Mouse (Mus musculus): ENCODE data around the gene Oscp1. TPM values are rescaled to one million over a fixed set of nuclear protein-coding genes. Genes with fewer than 3 reads are reported as not detected.

Oscp1 gene
- polyA plus RNA-seq, 1 experiment = 11.1 TPM

GRCm38 (mm10) chr4:126115411-126115810, 57.0 kb downstream of the Oscp1 start:
- no peak overlapping the region for H3K4me3 ChIP-seq (ENCODE audit: insufficient read depth, poor library complexity, severe bottlenecking)
- H3K79me2 ChIP-seq (ENCODE audit: control insufficient read depth, insufficient read depth) = peaks cover 92% of the 10 kb centered on the region
- TF ChIP-seq USF1 (IDR thresholded peaks at IDR 0.05; ENCODE audit: low read depth) = no peak
- TF ChIP-seq FOSL1 (IDR thresholded peaks at IDR 0.05; ENCODE audit: insufficient read depth, low read length, poor library complexity, severe bottlenecking) = no peak
- no peak for TF ChIP-seq CTCF (IDR thresholded peaks at IDR 0.05; ENCODE audit: control insufficient read depth, insufficient read depth, insufficient read length)
- H3K79me3 ChIP-seq (ENCODE audit: low read depth) = peaks cover 41% of the 10 kb centered on the region
- H3K27me3 ChIP-seq (ENCODE audit: control insufficient read depth, insufficient read depth, insufficient read length) = no peaks in the 10 kb centered on the region
- no peak overlapping the region for H3ac ChIP-seq (ENCODE audit: control insufficient read depth, insufficient read length, low read depth)
- H3K36me3 ChIP-seq (ENCODE audit: control insufficient read depth, insufficient read depth) = peaks cover 15% of the 10 kb centered on the region

DNA sequence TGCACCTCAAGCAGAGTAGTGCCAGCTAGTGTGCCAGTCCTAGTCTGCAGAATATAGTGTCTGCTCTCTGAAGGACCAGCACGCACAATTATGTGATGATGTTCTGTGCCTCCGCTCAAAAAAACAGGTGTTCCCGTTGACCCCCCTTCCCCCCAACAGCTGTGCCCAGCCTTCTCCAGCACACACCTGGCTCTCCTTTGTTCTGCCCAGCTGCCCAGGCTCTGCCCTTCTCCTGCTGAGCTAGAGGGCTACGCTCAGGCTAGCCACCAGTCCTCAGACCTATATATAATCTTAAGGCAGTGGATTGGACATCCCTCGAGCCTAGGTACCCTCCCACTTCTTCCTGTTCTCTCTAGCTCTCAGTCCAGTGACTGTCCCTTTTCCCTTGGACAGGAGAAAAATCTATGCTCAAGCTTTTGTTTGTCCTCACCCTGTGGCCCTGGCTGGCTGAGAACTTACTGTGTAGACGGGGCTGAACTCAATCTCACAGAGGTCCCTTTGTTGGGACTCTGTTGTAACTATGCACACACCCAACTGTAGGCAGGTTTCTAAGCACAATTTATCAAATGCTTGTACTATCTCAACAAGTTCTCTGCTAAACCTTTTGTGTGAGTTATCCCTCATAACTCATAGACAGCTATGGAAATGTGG, 57.6 kb downstream of the Oscp1 start:
- Histone ChIP-seq H3K79me3 (ENCODE audit: low read depth) (peaks cover 46% of the 10 kb centered on the region), H3K79me2 (ENCODE audit: control insufficient read depth, insufficient read depth) (peaks cover 98% of the 10 kb centered on the region), H3K4me3 (ENCODE audit: insufficient read depth, poor library complexity, severe bottlenecking) (no peak overlapping the region), H3K36me3 (ENCODE audit: control insufficient read depth, insufficient read depth) (peaks cover 19% of the 10 kb centered on the region), H3K27me3 (ENCODE audit: control insufficient read depth, insufficient read depth, insufficient read length) (no peaks in the 10 kb centered on the region), H3ac (ENCODE audit: control insufficient read depth, insufficient read length, low read depth) (no peak overlapping the region)
- TF ChIP-seq CEBPB (IDR thresholded peaks at IDR 0.05; ENCODE audit: low read depth) (no peak), MAX (IDR thresholded peaks at IDR 0.05) (no peak), FOSL1 (IDR thresholded peaks at IDR 0.05; ENCODE audit: insufficient read depth, low read length, poor library complexity, severe bottlenecking) (no peak), MYOG (IDR thresholded peaks at IDR 0.05; ENCODE audit: control insufficient read depth, extremely low read depth, insufficient read length) (no peak), USF1 (IDR thresholded peaks at IDR 0.05; ENCODE audit: low read depth) (no peak), CTCF (IDR thresholded peaks at IDR 0.05; ENCODE audit: control insufficient read depth, insufficient read depth, insufficient read length) (no peak), MYOD1 (IDR thresholded peaks at IDR 0.05; ENCODE audit: control insufficient read depth, insufficient read length, low read depth) (no peak)

DNA sequence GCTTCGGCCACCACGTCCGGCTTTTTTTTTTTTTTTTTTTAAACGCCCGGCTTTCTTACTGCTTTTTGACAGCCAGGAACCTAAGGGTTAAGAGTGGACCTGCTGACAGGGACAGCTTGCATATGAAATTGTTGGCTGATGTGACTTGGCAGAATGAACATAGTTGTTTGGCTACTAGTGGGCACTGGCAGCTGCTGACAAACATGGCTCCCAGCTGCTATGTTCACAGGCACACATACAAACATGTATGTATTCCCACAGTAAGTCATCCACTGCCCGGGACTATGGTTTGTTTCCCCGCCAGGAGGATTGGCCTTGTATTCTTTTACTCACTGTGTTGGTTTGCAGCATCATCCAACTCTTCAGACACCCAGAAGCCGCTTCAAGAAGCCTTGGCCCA, 58.8 kb downstream of the Oscp1 start:
- peaks cover 41% of the 10 kb centered on the region for H3K79me3 ChIP-seq (ENCODE audit: low read depth)
- H3K36me3 ChIP-seq (ENCODE audit: control insufficient read depth, insufficient read depth) = peaks cover 19% of the 10 kb centered on the region
- no peak for TF ChIP-seq USF1 (IDR thresholded peaks at IDR 0.05; ENCODE audit: low read depth)
- no peak for TF ChIP-seq MYOG (IDR thresholded peaks at IDR 0.05; ENCODE audit: control insufficient read depth, extremely low read depth, insufficient read length)
- no peak for TF ChIP-seq CTCF (IDR thresholded peaks at IDR 0.05; ENCODE audit: control insufficient read depth, insufficient read depth, insufficient read length)
- no peak for TF ChIP-seq MYOD1 (IDR thresholded peaks at IDR 0.05; ENCODE audit: control insufficient read depth, insufficient read length, low read depth)
- TF ChIP-seq CEBPB (IDR thresholded peaks at IDR 0.05; ENCODE audit: low read depth) = no peak
- TF ChIP-seq FOSL1 (IDR thresholded peaks at IDR 0.05; ENCODE audit: insufficient read depth, low read length, poor library complexity, severe bottlenecking) = no peak
- no peak for TF ChIP-seq MAX (IDR thresholded peaks at IDR 0.05)
- H3ac ChIP-seq (ENCODE audit: control insufficient read depth, insufficient read length, low read depth) = no peak overlapping the region
- H3K4me3 ChIP-seq (ENCODE audit: insufficient read depth, poor library complexity, severe bottlenecking) = no peak overlapping the region
- no peaks in the 10 kb centered on the region for H3K27me3 ChIP-seq (ENCODE audit: control insufficient read depth, insufficient read depth, insufficient read length)
- H3K79me2 ChIP-seq (ENCODE audit: control insufficient read depth, insufficient read depth) = peaks cover 100% of the 10 kb centered on the region

- H3K4me3 ChIP-seq (ENCODE audit: insufficient read depth, poor library complexity, severe bottlenecking) = no peak overlapping the region
- no peak for TF ChIP-seq MYOG (IDR thresholded peaks at IDR 0.05; ENCODE audit: control insufficient read depth, extremely low read depth, insufficient read length)
- peaks cover 25% of the 10 kb centered on the region for H3K36me3 ChIP-seq (ENCODE audit: control insufficient read depth, insufficient read depth)
- H3K27me3 ChIP-seq (ENCODE audit: control insufficient read depth, insufficient read depth, insufficient read length) = no peaks in the 10 kb centered on the region
- no peak overlapping the region for H3ac ChIP-seq (ENCODE audit: control insufficient read depth, insufficient read length, low read depth)
- H3K79me2 ChIP-seq (ENCODE audit: control insufficient read depth, insufficient read depth) = peaks cover 96% of the 10 kb centered on the region
- peaks cover 28% of the 10 kb centered on the region for H3K79me3 ChIP-seq (ENCODE audit: low read depth)
Measured at GRCm38 (mm10) chr4:126118651-126119050, 60.3 kb downstream of the Oscp1 start.

DNA sequence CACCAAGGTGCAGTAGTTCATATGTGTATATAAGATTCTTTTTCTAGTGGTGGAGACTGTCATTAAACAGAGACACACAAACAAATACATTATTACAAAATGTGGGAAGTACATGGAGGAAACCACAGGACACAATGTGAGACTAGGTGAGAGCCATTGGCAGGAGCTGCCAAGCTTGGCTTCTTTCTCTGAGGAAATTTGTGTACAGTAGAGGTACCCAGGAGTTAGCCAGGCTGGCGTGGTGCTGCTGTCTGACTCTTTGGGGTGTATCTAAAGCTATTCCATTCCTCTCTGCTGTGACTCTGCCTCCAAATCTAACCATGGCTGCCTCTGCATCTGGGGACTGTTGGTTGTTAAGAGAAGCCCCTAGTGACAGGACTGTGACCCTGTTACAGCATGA, 60.7 kb downstream of the Oscp1 start:
- Histone ChIP-seq H3ac (ENCODE audit: control insufficient read depth, insufficient read length, low read depth) (no peak overlapping the region), H3K4me3 (ENCODE audit: insufficient read depth, poor library complexity, severe bottlenecking) (no peak overlapping the region), H3K79me2 (ENCODE audit: control insufficient read depth, insufficient read depth) (peaks cover 93% of the 10 kb centered on the region), H3K36me3 (ENCODE audit: control insufficient read depth, insufficient read depth) (peaks cover 29% of the 10 kb centered on the region), H3K79me3 (ENCODE audit: low read depth) (peaks cover 26% of the 10 kb centered on the region), H3K27me3 (ENCODE audit: control insufficient read depth, insufficient read depth, insufficient read length) (no peaks in the 10 kb centered on the region)
- TF ChIP-seq CTCF (IDR thresholded peaks at IDR 0.05; ENCODE audit: control insufficient read depth, insufficient read depth, insufficient read length) (no peak), USF1 (IDR thresholded peaks at IDR 0.05; ENCODE audit: low read depth) (no peak), MYOD1 (IDR thresholded peaks at IDR 0.05; ENCODE audit: control insufficient read depth, insufficient read length, low read depth) (no peak), MYOG (IDR thresholded peaks at IDR 0.05; ENCODE audit: control insufficient read depth, extremely low read depth, insufficient read length) (no peak), FOSL1 (IDR thresholded peaks at IDR 0.05; ENCODE audit: insufficient read depth, low read length, poor library complexity, severe bottlenecking) (no peak), CEBPB (IDR thresholded peaks at IDR 0.05; ENCODE audit: low read depth) (no peak), MAX (IDR thresholded peaks at IDR 0.05) (no peak)

- Histone ChIP-seq H3K79me2 (ENCODE audit: control insufficient read depth, insufficient read depth) (peaks cover 83% of the 10 kb centered on the region), H3ac (ENCODE audit: control insufficient read depth, insufficient read length, low read depth) (no peak overlapping the region), H3K27me3 (ENCODE audit: control insufficient read depth, insufficient read depth, insufficient read length) (no peaks in the 10 kb centered on the region), H3K79me3 (ENCODE audit: low read depth) (peaks cover 22% of the 10 kb centered on the region), H3K4me3 (ENCODE audit: insufficient read depth, poor library complexity, severe bottlenecking) (no peak overlapping the region), H3K36me3 (ENCODE audit: control insufficient read depth, insufficient read depth) (peaks cover 27% of the 10 kb centered on the region)
- TF ChIP-seq FOSL1 (IDR thresholded peaks at IDR 0.05; ENCODE audit: insufficient read depth, low read length, poor library complexity, severe bottlenecking) (no peak), CEBPB (IDR thresholded peaks at IDR 0.05; ENCODE audit: low read depth) (no peak), MYOD1 (IDR thresholded peaks at IDR 0.05; ENCODE audit: control insufficient read depth, insufficient read length, low read depth) (no peak), CTCF (IDR thresholded peaks at IDR 0.05; ENCODE audit: control insufficient read depth, insufficient read depth, insufficient read length) (no peak), MAX (IDR thresholded peaks at IDR 0.05) (no peak), MYOG (IDR thresholded peaks at IDR 0.05; ENCODE audit: control insufficient read depth, extremely low read depth, insufficient read length) (no peak), USF1 (IDR thresholded peaks at IDR 0.05; ENCODE audit: low read depth) (no peak)
Measured at GRCm38 (mm10) chr4:126120052-126120451, 61.7 kb downstream of the Oscp1 start.

All from C2C12 (cell line).